In the genomic region with DNA sequence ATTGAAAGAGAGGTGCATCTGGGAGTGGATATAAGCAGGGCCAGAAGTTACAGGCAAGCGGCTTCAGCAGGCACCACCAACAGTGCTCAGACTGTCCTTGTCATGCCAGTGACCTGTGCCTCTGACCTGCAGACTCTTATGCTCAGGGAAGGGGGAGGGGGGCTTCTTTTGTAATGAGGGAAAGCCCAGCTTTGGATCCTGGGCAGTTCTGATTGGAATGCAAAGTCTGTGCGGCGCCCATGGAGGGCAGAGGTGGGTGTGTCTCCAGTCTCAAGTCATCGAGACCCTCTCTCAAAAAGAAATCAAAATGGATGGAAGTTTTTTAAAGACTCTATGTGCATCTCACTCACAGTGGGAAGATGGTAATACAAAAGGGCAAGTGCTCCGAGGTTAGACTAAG, we compare ENCODE assay signal across 21 mouse cellular contexts.
"Had no signal": no experiment of that assay in that cellular context is flagged by ENCODE, and none has a peak within 500 bp of the region (broad histone marks: within the 10 kb centered on the region; RNA-seq: fewer than 3 reads in every experiment).

No protein-coding gene starts in this region.

- H3K4me3 ChIP-seq: heart, embryonic 13.5 days; heart, embryonic 15.5 days; hindbrain, embryonic 13.5 days; hindbrain, embryonic 15.5 days; kidney, embryonic 15.5 days; limb, embryonic 13.5 days; limb, embryonic 15.5 days; liver, embryonic 12.5 days had no signal

- H3K27ac ChIP-seq: heart, embryonic 13.5 days; heart, embryonic 15.5 days; hindbrain, embryonic 13.5 days; hindbrain, embryonic 15.5 days; hindbrain, postnatal 0 days; kidney, embryonic 15.5 days; kidney, postnatal 0 days; limb, embryonic 13.5 days; limb, embryonic 15.5 days; liver, embryonic 12.5 days; liver, embryonic 14.5 days had no signal

- H3K9me3 ChIP-seq: heart, embryonic 13.5 days; heart, embryonic 15.5 days; hindbrain, embryonic 13.5 days; hindbrain, embryonic 15.5 days; kidney, embryonic 15.5 days; limb, embryonic 13.5 days; limb, embryonic 15.5 days; liver, embryonic 12.5 days had no signal

- H3K36me3 ChIP-seq: heart, embryonic 13.5 days; heart, embryonic 15.5 days; hindbrain, embryonic 13.5 days; hindbrain, embryonic 15.5 days; kidney, embryonic 15.5 days; limb, embryonic 13.5 days; limb, embryonic 15.5 days; liver, embryonic 12.5 days had no signal

- H3K9ac ChIP-seq: heart, embryonic 13.5 days; heart, embryonic 15.5 days; hindbrain, embryonic 13.5 days; hindbrain, embryonic 15.5 days; kidney, embryonic 15.5 days; limb, embryonic 13.5 days; limb, embryonic 15.5 days; liver, embryonic 12.5 days; liver, embryonic 14.5 days had no signal

- DNase-seq: gastrocnemius, postnatal 14 days; gastrocnemius, postnatal 36 days; heart, postnatal 14 days; kidney, adult 11 months; kidney, adult 2 months; kidney, adult 9 months; kidney, postnatal 14 days; kidney, postnatal 36 days; layer of hippocampus, postnatal 36 days; left cerebral cortex, postnatal 4 days had no signal

- H3K4me1 ChIP-seq: hindbrain, embryonic 15.5 days had no signal

- H3K27me3 ChIP-seq: heart, embryonic 13.5 days; heart, embryonic 15.5 days; hindbrain, embryonic 13.5 days; hindbrain, embryonic 15.5 days; kidney, embryonic 15.5 days; limb, embryonic 13.5 days; limb, embryonic 15.5 days; liver, embryonic 12.5 days had no signal
